Mouse (Mus musculus): ENCODE results near the gene Abcb1b. TPM values are rescaled to one million over a fixed set of nuclear protein-coding genes. Genes with fewer than 3 reads are reported as not detected.

Abcb1b gene
- 0.89 and 1.3 TPM in 2 replicates for polyA plus RNA-seq (2015; fragmentation: Nextera tagmentation; extraction: Ambion mirVana)

GRCm38 (mm10) chr5:8797987-8798751 is at the start of gene Abcb1b:
Gene Abcb1b (plus strand): TSS chr5:8798147.

DNA sequence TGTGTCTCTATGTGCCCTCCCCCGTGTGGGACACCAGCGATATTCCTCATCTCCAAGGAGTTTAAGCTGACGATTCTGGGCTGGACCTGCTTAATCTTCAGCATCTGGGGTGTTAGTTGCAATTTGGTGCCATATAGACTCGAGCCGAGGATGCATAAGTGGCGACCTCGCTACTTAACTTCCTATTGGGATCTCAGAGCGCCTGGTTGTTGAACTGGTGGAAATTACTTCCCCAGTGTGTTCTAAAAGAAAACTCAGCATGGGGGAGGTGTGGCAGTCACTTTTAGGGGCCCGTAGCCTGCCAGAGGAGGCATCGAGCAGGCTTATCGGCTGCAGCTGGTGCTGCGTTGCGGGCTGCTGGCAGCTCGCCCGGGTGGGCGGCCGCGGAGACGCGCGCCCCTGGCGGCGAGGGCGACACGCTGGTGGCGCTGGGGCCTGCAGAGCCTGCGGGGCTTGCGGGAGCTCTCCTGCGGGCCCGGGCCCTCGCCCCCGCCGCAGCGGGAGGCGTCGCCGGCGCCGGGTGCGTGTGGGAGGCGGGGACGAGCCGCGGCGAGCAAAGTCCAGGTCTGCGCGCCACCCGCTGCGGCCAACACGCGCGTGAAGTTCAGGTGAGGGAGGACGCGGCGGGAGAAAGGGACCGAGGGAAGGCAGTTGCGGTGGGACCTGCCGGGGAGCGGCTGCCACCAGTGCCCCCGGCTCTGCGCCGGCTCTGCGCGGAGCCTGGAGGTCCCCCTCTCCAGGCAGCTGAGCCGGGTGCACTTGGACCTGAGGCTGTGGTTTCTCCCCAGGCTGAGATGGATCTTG is 95.6 kb downstream of the Abcb1b start, which contains the start of gene Abcb4:
TSS of gene Abcb4 (plus strand) at position 418 of the 804 bp plus-strand sequence.

Other genes with a start within 250 kb of the Abcb1b start
- gene Rundc3b, start 175.2 kb upstream of the Abcb1b start, polyA plus RNA-seq (2015; fragmentation: Nextera tagmentation; extraction: Ambion mirVana), result 0.22 and 0.39 TPM in 2 replicates
- gene Abcb1a, start 138.1 kb upstream of the Abcb1b start, polyA plus RNA-seq (2015; fragmentation: Nextera tagmentation; extraction: Ambion mirVana), result 0.37 and 0.58 TPM in 2 replicates
- gene Abcb4, start 95.6 kb downstream of the Abcb1b start, polyA plus RNA-seq (2015; fragmentation: Nextera tagmentation; extraction: Ambion mirVana), result 2.0 and 2.4 TPM in 2 replicates
- gene Crot, start 199.2 kb downstream of the Abcb1b start, polyA plus RNA-seq (2015; fragmentation: Nextera tagmentation; extraction: Ambion mirVana), result 39.7 and 39.9 TPM in 2 replicates